ENCODE assay signal across 10 mouse cellular contexts in the genomic region with DNA sequence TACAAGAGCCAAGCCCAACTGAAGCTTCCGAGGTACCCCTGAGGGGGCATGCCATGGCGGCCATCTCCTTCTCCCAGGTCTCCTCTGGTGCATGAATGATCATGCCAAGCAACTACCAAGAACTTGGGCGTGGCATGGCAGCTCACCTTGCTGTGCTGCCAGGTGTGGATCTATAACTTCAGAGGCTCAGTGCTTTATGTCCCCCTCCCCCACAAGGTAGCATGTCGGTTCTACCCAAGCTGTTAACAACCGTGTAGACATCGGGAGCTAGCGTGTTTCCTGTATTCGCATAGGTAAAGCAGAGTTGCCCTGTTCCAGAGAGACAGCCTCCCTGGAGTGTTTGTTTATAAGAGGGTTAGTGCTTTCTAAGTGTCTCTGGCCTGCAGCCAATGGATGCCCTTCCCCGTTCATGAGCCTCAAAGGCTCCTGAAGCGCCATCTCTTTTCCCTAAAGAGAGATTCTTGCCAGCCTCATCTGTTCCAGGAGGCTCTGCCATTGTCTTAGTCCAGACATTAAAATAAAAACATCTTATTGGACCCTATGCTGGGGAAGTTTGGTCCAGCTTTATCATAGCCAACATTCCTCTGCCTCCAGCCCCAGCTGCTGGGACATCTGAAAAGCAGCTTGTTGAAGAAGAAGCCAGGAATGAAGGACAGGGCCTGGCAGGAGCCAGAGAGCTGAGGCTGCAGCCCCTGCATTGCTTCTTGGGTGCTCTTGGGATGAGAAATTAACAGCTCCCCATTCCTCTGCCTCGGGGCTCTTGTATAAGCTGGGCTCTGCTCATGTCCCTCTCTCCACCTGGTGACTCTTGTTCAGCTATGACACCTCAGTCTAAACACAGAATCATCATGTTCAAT.
A peak's percentile ranks its signal among the peaks of the same experiment; 100 is the strongest.
DNase-seq lines count a peak whose midpoint lies in the region; ATAC-seq and TF ChIP-seq lines count a peak whose summit lies in the region.
"Had no signal": no experiment of that assay in that cellular context is flagged by ENCODE, and none has a peak within 500 bp of the region (broad histone marks: within the 10 kb centered on the region; RNA-seq: fewer than 3 reads in every experiment).

No protein-coding gene starts in this region.

- 0 out of 2 replicates have a peak, but pooled peaks have one; percentile 9 for ATAC-seq in lung, embryonic 14.5 days (ENCODE audit: insufficient read depth)
- ATAC-seq in intestine, embryonic 15.5 days, result no peak
- ATAC-seq in neural tube, embryonic 15.5 days (ENCODE audit: low FRiP score), result no peak

- H3K27ac ChIP-seq in lung, embryonic 14.5 days (ENCODE audit: low read depth), result peak overlapping the region; percentile 75
- peak overlapping the region; percentile 63; the same call in 1 of the 2 replicates for H3K27ac ChIP-seq in heart, embryonic 10.5 days
- peak overlapping the region; percentile 66 for H3K27ac ChIP-seq in intestine, embryonic 15.5 days
- peak overlapping the region; percentile 43 for H3K27ac ChIP-seq in neural tube, embryonic 15.5 days (replicated peaks)
- H3K27ac ChIP-seq: neural tube, embryonic 12.5 days had no signal

- DNase-seq in lung, embryonic 14.5 days, result peak; percentile 68
- no peak for DNase-seq in lung, adult 2 months
- DNase-seq in heart, embryonic 10.5 days (ENCODE audit: low spot score), result no peak
- no peak for DNase-seq in adrenal gland, adult 8-10 months
- DNase-seq in adrenal gland, postnatal 25 days, result no peak
- DNase-seq in left cerebral cortex, postnatal 25 days (ENCODE audit: low spot score in 2 of 2), result no peak

- no peaks in the 10 kb centered on the region for H3K27me3 ChIP-seq in lung, embryonic 14.5 days (ENCODE audit: insufficient read depth, low read length)
- peaks cover 16% of the 10 kb centered on the region; the same call in 1 of the 2 replicates for H3K27me3 ChIP-seq in heart, embryonic 10.5 days (ENCODE audit: insufficient read depth, poor library complexity, severe bottlenecking)
- H3K27me3 ChIP-seq in intestine, embryonic 15.5 days (replicated peaks), result no peaks in the 10 kb centered on the region
- no peaks in the 10 kb centered on the region; the same call in 1 of the 2 replicates for H3K27me3 ChIP-seq in neural tube, embryonic 15.5 days (replicated peaks)
- H3K27me3 ChIP-seq: neural tube, embryonic 12.5 days; Patski had no signal

- TF ChIP-seq POLR2A in lung, adult 2 months (IDR thresholded peaks at IDR 0.05; ENCODE audit: borderline replicate concordance, extremely low read depth, low read depth, low read length), result no peak

- no peaks in the 10 kb centered on the region for H3K9me3 ChIP-seq in lung, embryonic 14.5 days (ENCODE audit: low read depth, low read length)
- no peaks in the 10 kb centered on the region for H3K9me3 ChIP-seq in heart, embryonic 10.5 days
- H3K9me3 ChIP-seq in intestine, embryonic 15.5 days, result no peaks in the 10 kb centered on the region
- H3K9me3 ChIP-seq in neural tube, embryonic 15.5 days (replicated peaks), result no peaks in the 10 kb centered on the region
- H3K9me3 ChIP-seq: neural tube, embryonic 12.5 days had no signal

- H3K36me3 ChIP-seq in lung, embryonic 14.5 days (ENCODE audit: insufficient read depth), result no peaks in the 10 kb centered on the region
- no peaks in the 10 kb centered on the region for H3K36me3 ChIP-seq in heart, embryonic 10.5 days
- H3K36me3 ChIP-seq in intestine, embryonic 15.5 days, result no peaks in the 10 kb centered on the region
- no peaks in the 10 kb centered on the region for H3K36me3 ChIP-seq in neural tube, embryonic 15.5 days
- H3K36me3 ChIP-seq: neural tube, embryonic 12.5 days had no signal

- H3K4me2 ChIP-seq in lung, embryonic 14.5 days, result no peak overlapping the region
- H3K4me2 ChIP-seq in intestine, embryonic 15.5 days (replicated peaks), result no peak overlapping the region
- H3K4me2 ChIP-seq in neural tube, embryonic 15.5 days, result no peak overlapping the region
- H3K4me2 ChIP-seq: neural tube, embryonic 12.5 days had no signal

- H3K9ac ChIP-seq in lung, embryonic 14.5 days, result no peak overlapping the region
- no peak overlapping the region for H3K9ac ChIP-seq in intestine, embryonic 15.5 days
- H3K9ac ChIP-seq in neural tube, embryonic 15.5 days (replicated peaks), result no peak overlapping the region
- H3K9ac ChIP-seq: neural tube, embryonic 12.5 days had no signal

- H3K4me3 ChIP-seq in lung, embryonic 14.5 days (ENCODE audit: low read depth, low read length), result no peak overlapping the region
- no peak overlapping the region for H3K4me3 ChIP-seq in lung, adult 2 months (replicated peaks; ENCODE audit: extremely low read depth, low read depth, low read length)
- H3K4me3 ChIP-seq in heart, embryonic 10.5 days, result no peak overlapping the region
- no peak overlapping the region for H3K4me3 ChIP-seq in intestine, embryonic 15.5 days (replicated peaks)
- no peak overlapping the region for H3K4me3 ChIP-seq in neural tube, embryonic 15.5 days (replicated peaks)
- H3K4me3 ChIP-seq: neural tube, embryonic 12.5 days had no signal

- H3K4me1 ChIP-seq in lung, embryonic 14.5 days (ENCODE audit: insufficient read depth), result peaks cover 24% of the 10 kb centered on the region
- peaks cover 7% of the 10 kb centered on the region; the same call in 1 of the 2 replicates for H3K4me1 ChIP-seq in lung, adult 2 months (ENCODE audit: control insufficient read depth, insufficient read depth, low read length)
- H3K4me1 ChIP-seq in heart, embryonic 10.5 days, result peaks cover 44% of the 10 kb centered on the region
- H3K4me1 ChIP-seq in intestine, embryonic 15.5 days (replicated peaks), result peaks cover 22% of the 10 kb centered on the region
- H3K4me1 ChIP-seq in neural tube, embryonic 15.5 days, result peaks cover 17% of the 10 kb centered on the region

- intact Hi-C loops in left cerebral cortex, postnatal 25 days (cut with DNase I), result loop anchor here (10.0 kb wide), 1 partner anchor 306 kb away; no protein-coding TSS in a partner anchor

- TF ChIP-seq CTCF in lung, embryonic 14.5 days (IDR thresholded peaks at IDR 0.05; ENCODE audit: low read depth), result no peak; the same call in 1 of the 2 replicates
- no peak for TF ChIP-seq CTCF in lung, adult 2 months (IDR thresholded peaks at IDR 0.05; ENCODE audit: insufficient read depth, low read length)

- 35% methylated on average over 11 of the region's 11 CpGs for WGBS in lung, embryonic 14.5 days
- WGBS in lung, adult 2 months, result 33% methylated on average over 11 of the region's 11 CpGs
- 66% methylated on average over 11 of the region's 11 CpGs for WGBS in heart, embryonic 10.5 days
- 43% methylated on average over 11 of the region's 11 CpGs for WGBS in intestine, embryonic 15.5 days
- WGBS in neural tube, embryonic 15.5 days, result 57% methylated on average over 11 of the region's 11 CpGs
